Mouse (Mus musculus): ENCODE data around the gene 9530053A07Rik.
"Not testable (repeated sequence)": the region's sequence is repeated elsewhere in the genome, so short reads cannot be mapped to it uniquely, and the experiment has no call there.

Gene 9530053A07Rik

GRCm38 (mm10) chr7:28129166-28129565 lies at the start of gene 9530053A07Rik:
TSS of gene 9530053A07Rik (plus strand) at chr7:28129466.
- no peak for DNase-seq (ENCODE audit: inconsistent age in 2 of 2, low spot score in 1 of 2)

GRCm38 (mm10) chr7:28084215-28084614 lies 45.1 kb upstream of the 9530053A07Rik start:
- DNase-seq (ENCODE audit: inconsistent age in 2 of 2, low spot score in 1 of 2) = no peak

GRCm38 (mm10) chr7:28086236-28086635 lies 43.0 kb upstream of the 9530053A07Rik start:
- DNase-seq (ENCODE audit: inconsistent age in 2 of 2, low spot score in 1 of 2) = no peak

GRCm38 (mm10) chr7:28093541-28093940 lies 35.7 kb upstream of the 9530053A07Rik start:
- DNase-seq (ENCODE audit: inconsistent age in 2 of 2, low spot score in 1 of 2) = no peak

GRCm38 (mm10) chr7:28099101-28099500 lies 30.2 kb upstream of the 9530053A07Rik start:
- no peak for DNase-seq (ENCODE audit: inconsistent age in 2 of 2, low spot score in 1 of 2)

- DNase-seq (ENCODE audit: inconsistent age in 2 of 2, low spot score in 1 of 2) = peak in 1 of 2 experiments; percentile 57
These were observed 28.4 kb upstream of the 9530053A07Rik start for GRCm38 (mm10) chr7:28100596-28101590.

GRCm38 (mm10) chr7:28102936-28103335 lies 26.3 kb upstream of the 9530053A07Rik start:
- not testable (repeated sequence) for DNase-seq (ENCODE audit: inconsistent age in 2 of 2, low spot score in 1 of 2)

- DNase-seq (ENCODE audit: inconsistent age in 2 of 2, low spot score in 1 of 2) = no peak
These were observed 24.6 kb upstream of the 9530053A07Rik start for GRCm38 (mm10) chr7:28104670-28105069.

- DNase-seq (ENCODE audit: inconsistent age in 2 of 2, low spot score in 1 of 2) = no peak
These were observed 23.0 kb upstream of the 9530053A07Rik start for GRCm38 (mm10) chr7:28106241-28106640.

GRCm38 (mm10) chr7:28114648-28115047 lies 14.6 kb upstream of the 9530053A07Rik start:
- DNase-seq (ENCODE audit: inconsistent age in 2 of 2, low spot score in 1 of 2) = no peak

GRCm38 (mm10) chr7:28137613-28138012 lies 8.3 kb downstream of the 9530053A07Rik start:
- DNase-seq (ENCODE audit: inconsistent age in 2 of 2, low spot score in 1 of 2) = peak; percentile 32 to 70

GRCm38 (mm10) chr7:28148263-28148662 lies 19.0 kb downstream of the 9530053A07Rik start:
- DNase-seq (ENCODE audit: inconsistent age in 2 of 2, low spot score in 1 of 2) = peak; percentile 55 to 85

- no peak for DNase-seq (ENCODE audit: inconsistent age in 2 of 2, low spot score in 1 of 2)
These were observed 20.6 kb downstream of the 9530053A07Rik start for GRCm38 (mm10) chr7:28149841-28150240.

- DNase-seq (ENCODE audit: inconsistent age in 2 of 2, low spot score in 1 of 2) = peak; percentile 38 to 71
These were observed 22.4 kb downstream of the 9530053A07Rik start for GRCm38 (mm10) chr7:28151584-28152221.

- DNase-seq (ENCODE audit: inconsistent age in 2 of 2, low spot score in 1 of 2) = not testable (repeated sequence)
These were observed 24.3 kb downstream of the 9530053A07Rik start for GRCm38 (mm10) chr7:28153595-28153994.

GRCm38 (mm10) chr7:28159292-28159691 lies 30.0 kb downstream of the 9530053A07Rik start:
- no peak for DNase-seq (ENCODE audit: inconsistent age in 2 of 2, low spot score in 1 of 2)

- DNase-seq (ENCODE audit: inconsistent age in 2 of 2, low spot score in 1 of 2) = no peak
These were observed 30.6 kb downstream of the 9530053A07Rik start for GRCm38 (mm10) chr7:28159893-28160292.

- DNase-seq (ENCODE audit: inconsistent age in 2 of 2, low spot score in 1 of 2) = no peak
These were observed 32.0 kb downstream of the 9530053A07Rik start for GRCm38 (mm10) chr7:28161163-28161749.

- DNase-seq (ENCODE audit: inconsistent age in 2 of 2, low spot score in 1 of 2) = no peak
These were observed 36.1 kb downstream of the 9530053A07Rik start for GRCm38 (mm10) chr7:28165406-28165805.

GRCm38 (mm10) chr7:28168320-28169115 lies 39.3 kb downstream of the 9530053A07Rik start:
- DNase-seq (ENCODE audit: inconsistent age in 2 of 2, low spot score in 1 of 2) = peak; percentile 78 to 92

Data from adrenal gland, adult (tissue).